Mouse (Mus musculus) MEL (cell line): ENCODE measurements at regions not wholly inside any gene's neighbourhood (a gene's known extent, or its start where the extent isn't known, plus 50 kb on each side); places are given as distances from the start of the nearest gene placed in this dataset.
"Not testable (repeated sequence)": the region's sequence is repeated elsewhere in the genome, so short reads cannot be mapped to it uniquely, and the experiment has no call there.

ENCODE experiments used
- DNase-seq: peaks from one replicate; pipeline ENCODE4 v3.0.0; 2011; ENCODE audit warnings: low read depth, low spot score
- H3K27ac ChIP-seq: 2 replicates; pipeline ENCODE4 v1.5.1; 2012; ENCODE audit warnings: low read depth, mild to moderate bottlenecking, control low read depth, low read length, moderate library complexity; ENCODE audit not compliant: control insufficient read depth
- H3K27me3 ChIP-seq, 2 experiments: fragments of 150-350 bp in 1 of 2; sonication (generic) in 1 of 2; 2 replicates each; pipeline ENCODE4 v1.6.1; 2012; ENCODE audit warnings: low read length in 2 of 2, mild to moderate bottlenecking in 2 of 2, improper control_type of control experiment in 1 of 2, moderate library complexity in 1 of 2; ENCODE audit not compliant: insufficient read depth in 2 of 2, control insufficient read depth in 1 of 2
- H3K36me3 ChIP-seq, 2 experiments: 2 replicates each; pipeline ENCODE4 v1.6.1; 2012 to 2014; ENCODE audit warnings: low read length in 2 of 2, improper control_type of control experiment in 1 of 2, inconsistent platforms in 1 of 2, mild to moderate bottlenecking in 1 of 2; ENCODE audit not compliant: insufficient read depth in 2 of 2, control insufficient read depth in 1 of 2
- H3K4me1 ChIP-seq, 2 experiments: fragments of 150-350 bp in 1 of 2; sonication (generic) in 1 of 2; 2 replicates each; pipeline ENCODE4 v1.6.1; 2012; ENCODE audit warnings: low read length in 2 of 2, improper control_type of control experiment in 1 of 2, mild to moderate bottlenecking in 1 of 2; ENCODE audit not compliant: insufficient read depth in 2 of 2, control insufficient read depth in 1 of 2
- H3K4me3 ChIP-seq, 2 experiments: fragments of 150-350 bp in 1 of 2; sonication (generic) in 1 of 2; 2 replicates each; pipeline ENCODE4 v1.5.1; 2012; ENCODE audit warnings: low read depth in 2 of 2, low read length in 2 of 2, mild to moderate bottlenecking in 2 of 2, moderate library complexity in 2 of 2, control low read depth in 1 of 2, improper control_type of control experiment in 1 of 2; ENCODE audit not compliant: control insufficient read depth in 1 of 2, insufficient read depth in 1 of 2
- H3K79me2 ChIP-seq: 2 replicates; pipeline ENCODE4 v1.6.1; 2012; ENCODE audit warnings: mild to moderate bottlenecking, low read length, moderate library complexity; ENCODE audit not compliant: control insufficient read depth, poor library complexity, insufficient read depth
- H3K9ac ChIP-seq: 2 replicates; pipeline ENCODE4 v1.6.1; 2012; ENCODE audit warnings: low read depth, mild to moderate bottlenecking, control low read depth, low read length, moderate library complexity; ENCODE audit not compliant: control insufficient read depth, poor library complexity, severe bottlenecking
- H3K9me3 ChIP-seq: fragments of 150-350 bp; sonication (generic); replicated peaks from 2 replicates; pipeline ENCODE4 v1.6.1; 2012; ENCODE audit warnings: mild to moderate bottlenecking, low read length, improper control_type of control experiment, moderate library complexity; ENCODE audit not compliant: insufficient read depth
- BHLHE40 ChIP-seq: IDR thresholded peaks from 2 replicates; pipeline ENCODE4 v1.6.1; 2012; ENCODE audit warnings: low read depth, mild to moderate bottlenecking, inconsistent platforms, low read length, improper control_type of control experiment, borderline replicate concordance
- CHD1 ChIP-seq: IDR thresholded peaks from 2 replicates; pipeline ENCODE4 v1.6.1; 2012; ENCODE audit warnings: low read depth, mild to moderate bottlenecking, inconsistent platforms, low read length, improper control_type of control experiment
- CHD2 ChIP-seq: IDR thresholded peaks from 2 replicates; pipeline ENCODE4 v1.6.1; 2011; ENCODE audit warnings: low read length, improper control_type of control experiment
- E2F4 ChIP-seq: IDR thresholded peaks from 2 replicates; pipeline ENCODE4 v1.6.1; 2011; ENCODE audit warnings: low read depth, low read length, improper control_type of control experiment, borderline replicate concordance
- ELF1 ChIP-seq: IDR thresholded peaks from 2 replicates; pipeline ENCODE4 v1.6.1; 2014; ENCODE audit warnings: low read depth, mild to moderate bottlenecking, inconsistent platforms, low read length, improper control_type of control experiment, moderate library complexity
- HCFC1 ChIP-seq: IDR thresholded peaks from 2 replicates; pipeline ENCODE4 v1.6.1; 2012; ENCODE audit warnings: low read depth, mild to moderate bottlenecking, inconsistent platforms, low read length, improper control_type of control experiment, moderate library complexity
- MAFK ChIP-seq: IDR thresholded peaks from 2 replicates; pipeline ENCODE4 v1.6.1; 2011; ENCODE audit warnings: low read depth, mild to moderate bottlenecking, low read length, improper control_type of control experiment, borderline replicate concordance
- MAX ChIP-seq: IDR thresholded peaks from 2 replicates; pipeline ENCODE4 v1.6.1; 2011; ENCODE audit warnings: low read length, improper control_type of control experiment
- MXI1 ChIP-seq: IDR thresholded peaks from 2 replicates; pipeline ENCODE4 v1.6.1; 2011; ENCODE audit warnings: mild to moderate bottlenecking, low read depth, low read length, improper control_type of control experiment
- NELFE ChIP-seq: IDR thresholded peaks from 2 replicates; pipeline ENCODE4 v1.6.1; 2011; ENCODE audit warnings: low read depth, low read length, improper control_type of control experiment
- POLR2A ChIP-seq, 2 experiments: IDR thresholded peaks; 2 replicates each; pipeline ENCODE4 v1.6.1; 2011 to 2012; ENCODE audit warnings: low read length in 2 of 2, mild to moderate bottlenecking in 2 of 2, control low read depth in 1 of 2, improper control_type of control experiment in 1 of 2, low read depth in 1 of 2, moderate library complexity in 1 of 2; ENCODE audit not compliant: control insufficient read depth in 1 of 2, insufficient read depth in 1 of 2, poor library complexity in 1 of 2
- POLR2AphosphoS5 ChIP-seq: IDR thresholded peaks from 2 replicates; pipeline ENCODE4 v1.6.1; 2012; ENCODE audit warnings: low read depth, borderline replicate concordance, mild to moderate bottlenecking, inconsistent platforms, low read length, moderate library complexity, mixed read lengths
- RAD21 ChIP-seq: IDR thresholded peaks from 2 replicates; pipeline ENCODE4 v1.6.1; 2011; ENCODE audit warnings: mild to moderate bottlenecking, low read depth, low read length, improper control_type of control experiment
- RCOR1 ChIP-seq: IDR thresholded peaks from 2 replicates; pipeline ENCODE4 v1.6.1; 2012; ENCODE audit warnings: low read depth, mild to moderate bottlenecking, inconsistent platforms, low read length, improper control_type of control experiment
- SIN3A ChIP-seq: IDR thresholded peaks from 2 replicates; pipeline ENCODE4 v1.6.1; 2012; ENCODE audit warnings: low read length, improper control_type of control experiment, inconsistent platforms
- TBP ChIP-seq: IDR thresholded peaks from 2 replicates; pipeline ENCODE4 v1.8.0; 2011; ENCODE audit warnings: low read depth, low read length, improper control_type of control experiment
- ZKSCAN1 ChIP-seq: IDR thresholded peaks from 2 replicates; pipeline ENCODE4 v1.6.1; 2012; ENCODE audit warnings: low read depth, mild to moderate bottlenecking, inconsistent platforms, low read length, improper control_type of control experiment, moderate library complexity
- ZNF384 ChIP-seq: IDR thresholded peaks from 2 replicates; pipeline ENCODE4 v1.6.1; 2012; ENCODE audit warnings: low read depth, mild to moderate bottlenecking, inconsistent platforms, low read length, improper control_type of control experiment

DNA sequence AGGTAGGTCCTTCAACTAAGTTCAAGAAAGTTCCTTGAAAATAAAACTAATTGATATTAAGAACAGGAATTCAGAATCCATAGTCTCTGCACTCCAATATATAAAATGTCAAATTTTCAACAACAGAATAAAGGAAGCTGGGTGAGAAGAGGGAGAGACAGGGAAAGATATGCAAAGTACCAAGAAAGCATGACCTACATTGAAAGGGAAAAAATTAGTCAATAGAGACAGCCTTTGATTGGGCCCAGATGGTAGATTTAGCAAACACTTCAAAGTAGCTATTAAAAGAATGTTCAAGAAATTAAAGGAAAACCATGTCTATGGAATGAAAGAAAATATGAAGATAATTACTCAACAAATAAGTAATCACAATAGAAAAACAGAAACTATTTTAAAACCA, 460.0 kb upstream of the 2610301B20Rik start:
- Histone ChIP-seq H3K79me2 (no peaks in the 10 kb centered on the region), H3K9ac (no peak overlapping the region), H3K36me3 (no peaks in the 10 kb centered on the region), H3K4me1 (no peaks in the 10 kb centered on the region), H3K27ac (no peak overlapping the region), H3K4me3 (no peak overlapping the region), H3K9me3 (no peaks in the 10 kb centered on the region), H3K27me3 (no peaks in the 10 kb centered on the region)
- DNase-seq: no peak
- no peak for TF ChIP-seq ZKSCAN1
- no peak for TF ChIP-seq CHD2
- no peak for TF ChIP-seq MAFK
- TF ChIP-seq E2F4: no peak
- no peak for TF ChIP-seq NELFE
- no peak for TF ChIP-seq TBP
- TF ChIP-seq RCOR1: no peak
- no peak for TF ChIP-seq CHD1
- no peak for TF ChIP-seq ELF1
- no peak for TF ChIP-seq POLR2AphosphoS5
- TF ChIP-seq BHLHE40: no peak
- no peak for TF ChIP-seq POLR2A (IDR thresholded peaks at IDR 0.05; ENCODE audit: control insufficient read depth in 1 of 2, insufficient read depth in 1 of 2, low read depth in 1 of 2, low read length in 2 of 2, poor library complexity in 1 of 2)
- no peak for TF ChIP-seq RAD21

GRCm38 (mm10) chr4:10421354-10421753, 452.9 kb upstream of the 2610301B20Rik start:
- no peak for TF ChIP-seq MAFK
- TF ChIP-seq ZNF384: no peak
- no peak for TF ChIP-seq SIN3A
- TF ChIP-seq, all 39 proteins: peak for 0
- no peak overlapping the region for H3K9ac ChIP-seq
- H3K27ac ChIP-seq: no peak overlapping the region

GRCm38 (mm10) chr4:10434438-10434837, 439.9 kb upstream of the 2610301B20Rik start:
- Histone ChIP-seq H3K79me2 (no peaks in the 10 kb centered on the region), H3K9ac (no peak overlapping the region), H3K27ac (no peak overlapping the region), H3K4me3 (no peak overlapping the region), H3K36me3 (no peaks in the 10 kb centered on the region), H3K27me3 (no peaks in the 10 kb centered on the region), H3K9me3 (no peaks in the 10 kb centered on the region), H3K4me1 (no peaks in the 10 kb centered on the region)
- TF ChIP-seq E2F4: no peak
- TF ChIP-seq TBP: no peak
- TF ChIP-seq MXI1: no peak
- no peak for TF ChIP-seq ZNF384
- no peak for TF ChIP-seq HCFC1
- TF ChIP-seq MAX: no peak
- DNase-seq: no peak

More at GRCm38 (mm10) chr4:10421354-10421753, 452.9 kb upstream of the 2610301B20Rik start:
- no peak for DNase-seq
- Histone ChIP-seq H3K27me3 (no peaks in the 10 kb centered on the region), H3K79me2 (no peaks in the 10 kb centered on the region), H3K36me3 (no peaks in the 10 kb centered on the region), H3K4me1 (no peaks in the 10 kb centered on the region), H3K4me3 (no peak overlapping the region), H3K9me3 (no peaks in the 10 kb centered on the region)

GRCm38 (mm10) chr4:10439921-10440320, 434.4 kb upstream of the 2610301B20Rik start:
- not testable (repeated sequence) for DNase-seq, H3K27ac ChIP-seq, H3K4me3 ChIP-seq, H3K9ac ChIP-seq, H3K36me3 ChIP-seq, H3K79me2 ChIP-seq, H3K27me3 ChIP-seq, H3K4me1 ChIP-seq, H3K9me3 ChIP-seq
